Mouse (Mus musculus): ENCODE results near the gene Usp35. TPM values are rescaled to one million over a fixed set of nuclear protein-coding genes. Genes with fewer than 3 reads are reported as not detected.
A peak's percentile ranks its signal among the peaks of the same experiment; 100 is the strongest.

The Usp35 gene
- total RNA-seq, 2 experiments from 2014 or later = 0.45 to 0.64 TPM

GRCm38 (mm10) chr7:97340907-97341849, 9.4 kb upstream of the Usp35 start:
- Histone ChIP-seq H3K27ac (peak overlapping the region; percentile 58), H3K4me3 (no peak overlapping the region)
- peak; percentile 44 for DNase-seq
- TF ChIP-seq CTCF (IDR thresholded peaks at IDR 0.05) = no peak
- intact Hi-C loops (cut with DNase I) = no loop called here

GRCm38 (mm10) chr7:97339623-97340022, 7.8 kb upstream of the Usp35 start:
- H3K27ac ChIP-seq = no peak overlapping the region
- TF ChIP-seq CTCF (IDR thresholded peaks at IDR 0.05) = no peak
- no peak overlapping the region for H3K4me3 ChIP-seq
- peak; percentile 7 for DNase-seq
- intact Hi-C loops (cut with DNase I) = no loop called here

- intact Hi-C loops (cut with DNase I) = no loop called here
- DNase-seq = no peak
Measured at GRCm38 (mm10) chr7:97338593-97338992, 6.8 kb upstream of the Usp35 start.

GRCm38 (mm10) chr7:97336678-97337077, 4.9 kb upstream of the Usp35 start:
- intact Hi-C loops (cut with DNase I) = no loop called here

More at GRCm38 (mm10) chr7:97338593-97338992, 6.8 kb upstream of the Usp35 start:
- no peak for TF ChIP-seq CTCF (IDR thresholded peaks at IDR 0.05)
- no peak overlapping the region for H3K4me3 ChIP-seq
- H3K27ac ChIP-seq = no peak overlapping the region

GRCm38 (mm10) chr7:97334406-97334805, 2.6 kb upstream of the Usp35 start:
- intact Hi-C loops (cut with DNase I) = no loop called here
- H3K27ac ChIP-seq = no peak overlapping the region
- no peak overlapping the region for H3K4me3 ChIP-seq
- no peak for DNase-seq
- TF ChIP-seq CTCF (IDR thresholded peaks at IDR 0.05) = no peak

More at GRCm38 (mm10) chr7:97336678-97337077, 4.9 kb upstream of the Usp35 start:
- Histone ChIP-seq H3K27ac (no peak overlapping the region), H3K4me3 (no peak overlapping the region)
- no peak for DNase-seq
- TF ChIP-seq CTCF (IDR thresholded peaks at IDR 0.05) = no peak

GRCm38 (mm10) chr7:97333113-97333898, 1.5 kb upstream of the Usp35 start:
- no peak for TF ChIP-seq CTCF (IDR thresholded peaks at IDR 0.05)
- H3K27ac ChIP-seq = peak overlapping the region; percentile 92
- H3K4me3 ChIP-seq = peak overlapping the region; percentile 100
- DNase-seq = no peak
- intact Hi-C loops (cut with DNase I) = no loop called here

- TF ChIP-seq CTCF (IDR thresholded peaks at IDR 0.05) = no peak
- H3K27ac ChIP-seq = peak overlapping the region; percentile 92
- no peak for DNase-seq
- intact Hi-C loops (cut with DNase I) = no loop called here
- H3K4me3 ChIP-seq = peak overlapping the region; percentile 100
Measured at GRCm38 (mm10) chr7:97332667-97333041, 834 bp upstream of the Usp35 start.

GRCm38 (mm10) chr7:97330931-97331645, 732 bp downstream of the Usp35 start:
- intact Hi-C loops (cut with DNase I) = no loop called here
- H3K27ac ChIP-seq = peak overlapping the region; percentile 92
- H3K4me3 ChIP-seq = peak overlapping the region; percentile 100
- no peak for DNase-seq
- TF ChIP-seq CTCF (IDR thresholded peaks at IDR 0.05) = no peak

GRCm38 (mm10) chr7:97329676-97330075, 2.1 kb downstream of the Usp35 start:
- no peak overlapping the region for H3K4me3 ChIP-seq
- no peak for TF ChIP-seq CTCF (IDR thresholded peaks at IDR 0.05)
- DNase-seq = no peak
- intact Hi-C loops (cut with DNase I) = no loop called here
- H3K27ac ChIP-seq = no peak overlapping the region

GRCm38 (mm10) chr7:97328891-97329588, 2.8 kb downstream of the Usp35 start:
- DNase-seq = no peak
- intact Hi-C loops (cut with DNase I) = no loop called here
- Histone ChIP-seq H3K4me3 (no peak overlapping the region), H3K27ac (no peak overlapping the region)
- no peak for TF ChIP-seq CTCF (IDR thresholded peaks at IDR 0.05)

- TF ChIP-seq CTCF (IDR thresholded peaks at IDR 0.05) = no peak
- Histone ChIP-seq H3K4me3 (no peak overlapping the region), H3K27ac (no peak overlapping the region)
- intact Hi-C loops (cut with DNase I) = no loop called here
- no peak for DNase-seq
Measured at GRCm38 (mm10) chr7:97327376-97327775, 4.4 kb downstream of the Usp35 start.

Data from gastrocnemius, adult 2 months (tissue).